Mouse (Mus musculus) retina, adult 2 months (tissue): Measurements from ENCODE around the gene Cdk18.

Experiments used
- DNase-seq: peaks from one replicate; pipeline ENCODE4 v3.0.0-alpha.2; 2012; ENCODE audit warnings: low read depth, low spot score

Gene Cdk18

GRCm38 (mm10) chr1:132113098-132113497 lies 26.4 kb downstream of the Cdk18 start:
- DNase-seq, result no peak

GRCm38 (mm10) chr1:132112426-132112825 lies 27.1 kb downstream of the Cdk18 start:
- no peak for DNase-seq

GRCm38 (mm10) chr1:132111411-132111810 lies 28.1 kb downstream of the Cdk18 start:
- no peak for DNase-seq

- DNase-seq, result no peak
Measured at GRCm38 (mm10) chr1:132109368-132109767, 30.1 kb downstream of the Cdk18 start.

GRCm38 (mm10) chr1:132104353-132104752 lies 35.1 kb downstream of the Cdk18 start:
- no peak for DNase-seq

GRCm38 (mm10) chr1:132101953-132102697 lies 37.4 kb downstream of the Cdk18 start:
- no peak for DNase-seq

- no peak for DNase-seq
Measured at GRCm38 (mm10) chr1:132099775-132100174, 39.7 kb downstream of the Cdk18 start.

GRCm38 (mm10) chr1:132099016-132099415 lies 40.5 kb downstream of the Cdk18 start:
- DNase-seq, result no peak

GRCm38 (mm10) chr1:132098076-132098475 lies 41.4 kb downstream of the Cdk18 start:
- no peak for DNase-seq

GRCm38 (mm10) chr1:132095356-132096004 lies 44.0 kb downstream of the Cdk18 start:
- no peak for DNase-seq

- DNase-seq, result no peak
Measured at GRCm38 (mm10) chr1:132093269-132093668, 46.2 kb downstream of the Cdk18 start.

- peak; percentile 32 for DNase-seq
Measured at GRCm38 (mm10) chr1:132090266-132090665, 49.2 kb downstream of the Cdk18 start.

- no peak for DNase-seq
Measured at GRCm38 (mm10) chr1:132089767-132090166, 49.7 kb downstream of the Cdk18 start.

- no peak for DNase-seq
Measured at GRCm38 (mm10) chr1:132088181-132088671, 51.3 kb downstream of the Cdk18 start.

- no peak for DNase-seq
Measured at GRCm38 (mm10) chr1:132085181-132086049, 54.1 kb downstream of the Cdk18 start.

- no peak for DNase-seq
Measured at GRCm38 (mm10) chr1:132078413-132078812, 61.1 kb downstream of the Cdk18 start.

- DNase-seq, result no peak
Measured at GRCm38 (mm10) chr1:132075576-132075975, 63.9 kb downstream of the Cdk18 start.

- DNase-seq, result no peak
Measured at GRCm38 (mm10) chr1:132070659-132071058, 68.8 kb downstream of the Cdk18 start.

- no peak for DNase-seq
Measured at GRCm38 (mm10) chr1:132069436-132069835, 70.0 kb downstream of the Cdk18 start.

GRCm38 (mm10) chr1:132067261-132068255 lies 71.9 kb downstream of the Cdk18 start, which contains the start of gene Mfsd4a:
Gene Mfsd4a (minus strand): TSS chr1:132068062.
- no peak for DNase-seq
